ENCODE assay signal across 9 mouse cellular contexts in the genomic region with DNA sequence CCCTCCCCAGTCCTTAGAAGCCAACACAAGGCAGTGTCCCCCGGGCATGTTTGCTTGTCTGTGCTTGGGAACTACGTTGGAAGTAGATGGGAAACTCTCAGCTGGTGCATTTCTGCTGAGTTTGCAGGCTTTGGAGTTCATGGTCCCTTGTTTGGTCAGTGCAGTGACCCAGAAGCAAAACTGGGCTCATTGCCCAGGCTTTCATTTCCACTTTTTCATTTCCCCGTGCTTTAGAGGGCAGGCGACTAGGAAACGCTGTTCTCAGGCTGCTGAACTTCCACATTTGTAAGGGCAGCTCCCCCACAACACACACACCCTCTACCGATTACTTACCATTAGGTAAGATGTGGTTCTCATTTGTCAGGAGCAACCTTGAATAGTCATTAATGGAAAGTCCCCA. TPM values are rescaled to one million over a fixed set of nuclear protein-coding genes. Genes with fewer than 3 reads are reported as not detected.
DNase-seq lines count a peak whose midpoint lies in the region; ATAC-seq lines count a peak whose summit lies in the region.
"Had no signal": no experiment of that assay in that cellular context is flagged by ENCODE, and none has a peak within 500 bp of the region (broad histone marks: within the 10 kb centered on the region; RNA-seq: fewer than 3 reads in every experiment).

No protein-coding gene starts in this region.

- H3K27me3 ChIP-seq in embryonic facial prominence, embryonic 15.5 days, result no peaks in the 10 kb centered on the region
- no peaks in the 10 kb centered on the region for H3K27me3 ChIP-seq in stomach, embryonic 15.5 days (replicated peaks)
- H3K27me3 ChIP-seq: lung, embryonic 15.5 days had no signal

- H3K9me3 ChIP-seq in embryonic facial prominence, embryonic 15.5 days (replicated peaks), result no peaks in the 10 kb centered on the region
- H3K9me3 ChIP-seq in stomach, embryonic 15.5 days, result no peaks in the 10 kb centered on the region
- H3K9me3 ChIP-seq: lung, embryonic 15.5 days had no signal

- no peak overlapping the region for H3K4me2 ChIP-seq in embryonic facial prominence, embryonic 15.5 days (replicated peaks)
- H3K4me2 ChIP-seq in stomach, embryonic 15.5 days, result no peak overlapping the region
- H3K4me2 ChIP-seq: lung, embryonic 15.5 days had no signal

- peaks cover 61% of the 10 kb centered on the region for H3K36me3 ChIP-seq in embryonic facial prominence, embryonic 15.5 days
- peaks cover 50% of the 10 kb centered on the region for H3K36me3 ChIP-seq in stomach, embryonic 15.5 days

- WGBS in embryonic facial prominence, embryonic 15.5 days, result 81% methylated on average over 6 of the region's 6 CpGs
- WGBS in stomach, embryonic 15.5 days, result 67% methylated on average over 6 of the region's 6 CpGs

- 0 out of 2 replicates have a peak overlapping the region, but pooled peaks have one; percentile 17 for H3K27ac ChIP-seq in embryonic facial prominence, embryonic 15.5 days (replicated peaks)
- peak overlapping the region; percentile 31; the same call in 1 of the 2 replicates for H3K27ac ChIP-seq in stomach, embryonic 15.5 days
- H3K27ac ChIP-seq: lung, embryonic 15.5 days had no signal

- ATAC-seq in embryonic facial prominence, embryonic 15.5 days (ENCODE audit: insufficient number of reproducible peaks, low FRiP score, low TSS enrichment, low read depth), result no peak
- ATAC-seq in stomach, embryonic 15.5 days (ENCODE audit: insufficient read depth, low FRiP score, low read depth), result no peak; the same call in 1 of the 2 replicates
- no peak for ATAC-seq in CD4-positive, CD25-positive, alpha-beta regulatory T cell, adult 4 months

- peak; percentile 98 for DNase-seq in heart, adult 11 months
- DNase-seq in heart, postnatal 25 days (ENCODE audit: low spot score), result no peak
- DNase-seq in A20 (ENCODE audit: low read depth, low spot score), result peak; percentile 77
- peak; percentile 92 for DNase-seq in kidney, postnatal 14 days
- no peak for DNase-seq in embryo, embryonic 9.5 days (ENCODE audit: extremely low spot score)

- no peak overlapping the region for H3K4me3 ChIP-seq in embryonic facial prominence, embryonic 15.5 days (replicated peaks)
- no peak overlapping the region for H3K4me3 ChIP-seq in stomach, embryonic 15.5 days (replicated peaks)
- H3K4me3 ChIP-seq: lung, embryonic 15.5 days had no signal

- intact Hi-C loops in heart, postnatal 25 days (cut with DNase I), result no loop called here

- no peak overlapping the region for H3K9ac ChIP-seq in embryonic facial prominence, embryonic 15.5 days
- no peak overlapping the region for H3K9ac ChIP-seq in stomach, embryonic 15.5 days
- H3K9ac ChIP-seq: lung, embryonic 15.5 days had no signal

- H3K4me1 ChIP-seq in embryonic facial prominence, embryonic 15.5 days, result no peaks in the 10 kb centered on the region
- no peaks in the 10 kb centered on the region for H3K4me1 ChIP-seq in stomach, embryonic 15.5 days
- H3K4me1 ChIP-seq: lung, embryonic 15.5 days had no signal

RNA-seq across cellular contexts. Expression of a gene that starts 10.2 kb away (rescaled TPM):
- under 1 TPM; 0.16 to 0.22 TPM for total RNA-seq in heart, postnatal 25 days (2021)
- polyA plus RNA-seq in embryonic facial prominence, embryonic 15.5 days (2015; fragmentation: Nextera tagmentation; extraction: Ambion mirVana), result 17.6 and 18.2 TPM in 2 replicates
- polyA plus RNA-seq in stomach, embryonic 15.5 days (2015; fragmentation: Nextera tagmentation; extraction: Ambion mirVana), result 18.3 and 18.6 TPM in 2 replicates
- 1 to 10 TPM; 1.6 to 3.7 TPM for polyA plus RNA-seq in CD4-positive, CD25-positive, alpha-beta regulatory T cell, adult 4 months (2017; shearing (Covaris generic))

RNA-seq across cellular contexts. Expression of a gene that starts 10.3 kb away (rescaled TPM):
- total RNA-seq in heart, postnatal 25 days (2021), result 10 to 100 TPM; 13.2 to 16.9 TPM
- polyA plus RNA-seq in embryonic facial prominence, embryonic 15.5 days (2015; fragmentation: Nextera tagmentation; extraction: Ambion mirVana), result 13.8 and 14.7 TPM in 2 replicates
- polyA plus RNA-seq in stomach, embryonic 15.5 days (2015; fragmentation: Nextera tagmentation; extraction: Ambion mirVana), result 11.8 and 15.1 TPM in 2 replicates
- 10 to 100 TPM; 10.8 to 11.5 TPM for polyA plus RNA-seq in CD4-positive, CD25-positive, alpha-beta regulatory T cell, adult 4 months (2017; shearing (Covaris generic))

RNA-seq across cellular contexts. Expression of a gene that starts 24.6 kb away (rescaled TPM):
- under 1 TPM; 0.83 to 0.89 TPM for total RNA-seq in heart, postnatal 25 days (2021)
- polyA plus RNA-seq in embryonic facial prominence, embryonic 15.5 days (2015; fragmentation: Nextera tagmentation; extraction: Ambion mirVana), result 5.8 and 7.6 TPM in 2 replicates
- 8.3 and 9.8 TPM in 2 replicates for polyA plus RNA-seq in stomach, embryonic 15.5 days (2015; fragmentation: Nextera tagmentation; extraction: Ambion mirVana)
- polyA plus RNA-seq in CD4-positive, CD25-positive, alpha-beta regulatory T cell, adult 4 months (2017; shearing (Covaris generic)), result not detected

RNA-seq across cellular contexts. Expression of a gene that starts 36.6 kb away (rescaled TPM):
- not detected for total RNA-seq in heart, postnatal 25 days (2021)
- not detected in 2 replicates for polyA plus RNA-seq in embryonic facial prominence, embryonic 15.5 days (2015; fragmentation: Nextera tagmentation; extraction: Ambion mirVana)
- not detected in 2 replicates for polyA plus RNA-seq in stomach, embryonic 15.5 days (2015; fragmentation: Nextera tagmentation; extraction: Ambion mirVana)
- polyA plus RNA-seq in CD4-positive, CD25-positive, alpha-beta regulatory T cell, adult 4 months (2017; shearing (Covaris generic)), result not detected
- polyA plus RNA-seq: lung, embryonic 15.5 days had no signal

RNA-seq across cellular contexts. Expression of a gene that starts 47.0 kb away (rescaled TPM):
- 1 to 10 TPM; 5.3 to 5.5 TPM for total RNA-seq in heart, postnatal 25 days (2021)
- 5.7 and 5.9 TPM in 2 replicates for polyA plus RNA-seq in embryonic facial prominence, embryonic 15.5 days (2015; fragmentation: Nextera tagmentation; extraction: Ambion mirVana)
- polyA plus RNA-seq in stomach, embryonic 15.5 days (2015; fragmentation: Nextera tagmentation; extraction: Ambion mirVana), result 6.4 TPM in 2 replicates
- 10 to 100 TPM in 1 of 2 experiments, 1 to 10 TPM in 1; 5.6 to 10.8 TPM for polyA plus RNA-seq in CD4-positive, CD25-positive, alpha-beta regulatory T cell, adult 4 months (2017; shearing (Covaris generic))

Comparison
In these comparisons a context has a peak if more than half of its experiments do, and no peak if none do; other contexts are left out.
1. DNase-seq: peak in heart, adult 11 months (single experiment), A20 (single experiment) and kidney, postnatal 14 days (single experiment); none in heart, postnatal 25 days (single experiment) and embryo, embryonic 9.5 days (single experiment).